Mouse (Mus musculus): ENCODE data around the gene Dkkl1. TPM values are rescaled to one million over a fixed set of nuclear protein-coding genes. Genes with fewer than 3 reads are reported as not detected.

Gene Dkkl1
- total and polyA plus RNA-seq, 3 experiments, result 9.2 to 32.0 TPM; not detected in 1

GRCm38 (mm10) chr7:45238723-45239496 lies 27.0 kb upstream of the Dkkl1 start, which contains the start of gene Cd37 (continued):
- TF ChIP-seq TCF12 (IDR thresholded peaks at IDR 0.05; ENCODE audit: low read depth, low read length) (no peak; the same call in 1 of the 2 replicates), ZKSCAN1 (IDR thresholded peaks at IDR 0.05; ENCODE audit: low read depth, low read length) (no peak), POLR2AphosphoS5 (IDR thresholded peaks at IDR 0.05; ENCODE audit: borderline replicate concordance, low read depth, low read length) (no peak)

DNA sequence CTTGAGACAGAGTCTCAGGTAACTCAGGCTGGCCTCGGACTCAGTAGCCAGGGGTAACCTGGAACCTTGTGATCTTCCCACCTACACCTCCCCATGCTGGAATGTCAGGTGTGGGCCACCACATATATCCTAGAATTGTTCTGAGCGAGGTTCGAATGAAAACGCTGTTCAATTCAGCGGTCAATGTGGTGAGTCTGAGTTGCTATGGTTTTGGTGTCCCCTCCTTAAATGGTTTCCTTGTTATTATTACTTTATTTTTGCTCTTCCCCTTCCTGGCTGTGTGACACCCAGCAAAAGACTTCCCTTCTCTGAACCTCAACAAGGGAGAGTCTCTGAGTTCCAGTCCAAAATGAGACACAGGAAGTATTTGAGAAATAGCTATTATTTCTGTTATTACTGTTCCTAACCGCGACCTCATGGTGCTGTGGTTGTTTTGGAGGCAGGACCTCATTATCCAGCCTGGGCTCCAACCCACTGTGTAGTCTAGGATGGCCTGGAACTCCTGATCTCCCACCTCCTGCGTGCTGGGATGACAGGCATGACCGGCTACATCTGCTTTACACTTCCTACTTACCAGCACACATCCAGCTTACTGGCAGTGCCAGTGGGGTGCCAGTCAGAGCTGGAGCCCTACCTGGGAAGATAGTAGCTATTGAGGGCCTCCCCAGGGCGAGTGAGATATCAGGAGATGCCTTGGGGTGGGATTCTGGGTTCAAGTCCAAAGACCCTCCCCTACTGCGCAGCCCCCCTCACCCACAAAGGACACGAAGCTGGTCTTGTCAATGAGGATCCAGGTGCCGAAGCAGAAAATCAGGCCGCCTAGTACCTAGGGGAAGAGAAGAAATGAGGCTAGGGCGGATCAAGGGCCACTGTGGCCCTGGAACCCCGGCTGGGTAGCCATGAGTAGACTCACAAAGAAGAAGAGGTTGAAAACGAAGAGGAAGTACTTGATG lies 26.1 kb upstream of the Dkkl1 start:
- peaks cover 0 to 11% of the 10 kb centered on the region in 2 experiments; a peak in 2 of 4 replicates for H3K36me3 ChIP-seq (ENCODE audit: control insufficient read depth in 1 of 2, insufficient read depth in 2 of 2, low read length in 2 of 2)
- peak overlapping the region; percentile 82 to 94 for H3K4me3 ChIP-seq (ENCODE audit: control insufficient read depth in 1 of 2, insufficient read depth in 1 of 2, low read depth in 2 of 2, low read length in 2 of 2)
- H3K9ac ChIP-seq (ENCODE audit: control insufficient read depth, low read depth, low read length, poor library complexity, severe bottlenecking), result peak overlapping the region; percentile 90
- H3K9me3 ChIP-seq (replicated peaks; ENCODE audit: insufficient read depth, low read length), result no peaks in the 10 kb centered on the region
- no peak for TF ChIP-seq TAL1 (IDR thresholded peaks at IDR 0.05; ENCODE audit: low read length)
- no peak for TF ChIP-seq TBP (IDR thresholded peaks at IDR 0.05; ENCODE audit: low read depth, low read length)
- no peak for TF ChIP-seq MAFK (IDR thresholded peaks at IDR 0.05; ENCODE audit: borderline replicate concordance, low read depth, low read length)
- TF ChIP-seq UBTF (IDR thresholded peaks at IDR 0.05; ENCODE audit: borderline replicate concordance, insufficient read depth, low read depth, low read length), result no peak
- peak in 1 of 2 experiments; percentile 14; a peak in 1 of 4 replicates for TF ChIP-seq EP300 (IDR thresholded peaks at IDR 0.05; ENCODE audit: low read depth in 1 of 2, low read length in 2 of 2)
- no peak for TF ChIP-seq BHLHE40 (IDR thresholded peaks at IDR 0.05; ENCODE audit: borderline replicate concordance, low read depth, low read length)
- 0 out of 2 replicates have a peak, but pooled peaks have one; percentile 32 for TF ChIP-seq HCFC1 (IDR thresholded peaks at IDR 0.05; ENCODE audit: low read depth, low read length)
- no peak for TF ChIP-seq MEF2A (IDR thresholded peaks at IDR 0.05; ENCODE audit: extremely low read depth, insufficient replicate concordance, low read depth, low read length, poor library complexity, severe bottlenecking)
- no peak for TF ChIP-seq ZC3H11A (IDR thresholded peaks at IDR 0.05; ENCODE audit: low read depth, low read length)
- no peak for TF ChIP-seq ZMIZ1 (IDR thresholded peaks at IDR 0.05; ENCODE audit: low read depth, low read length)
- TF ChIP-seq E2F4 (IDR thresholded peaks at IDR 0.05; ENCODE audit: borderline replicate concordance, low read depth, low read length), result no peak
- 0 out of 2 replicates have a peak, but pooled peaks have one; percentile 33 for TF ChIP-seq MYC (IDR thresholded peaks at IDR 0.05; ENCODE audit: low read depth, low read length)
- TF ChIP-seq GABPA (IDR thresholded peaks at IDR 0.05; ENCODE audit: low read depth, low read length), result no peak
- TF ChIP-seq CHD1 (IDR thresholded peaks at IDR 0.05; ENCODE audit: low read depth, low read length), result peak; percentile 69; the same call in 1 of the 2 replicates
- no peak for TF ChIP-seq CTCF (IDR thresholded peaks at IDR 0.05 in 2 of 3, conservative IDR thresholded peaks at IDR 0.05 in 1 of 3; ENCODE audit: control insufficient read depth in 1 of 3, insufficient read depth in 1 of 3, low read depth in 2 of 3, low read length in 3 of 3, poor library complexity in 1 of 3, severe bottlenecking in 1 of 3)
- TF ChIP-seq USF1 (IDR thresholded peaks at IDR 0.05; ENCODE audit: low read depth, low read length), result no peak
- TF ChIP-seq MAX (IDR thresholded peaks at IDR 0.05; ENCODE audit: low read length), result 0 out of 2 replicates have a peak, but pooled peaks have one; percentile 36
- TF ChIP-seq MXI1 (IDR thresholded peaks at IDR 0.05; ENCODE audit: low read depth, low read length), result peak; percentile 37; the same call in 1 of the 2 replicates
- no peak for TF ChIP-seq JUND (IDR thresholded peaks at IDR 0.05; ENCODE audit: low read depth, low read length)
- TF ChIP-seq ETS1 (IDR thresholded peaks at IDR 0.05; ENCODE audit: low read depth, low read length), result 0 out of 2 replicates have a peak, but pooled peaks have one; percentile 10
- no peaks in the 10 kb centered on the region; a peak in 1 of 4 replicates for H3K27me3 ChIP-seq (ENCODE audit: control insufficient read depth in 1 of 2, insufficient read depth in 2 of 2, low read length in 2 of 2)
- H3K4me1 ChIP-seq (ENCODE audit: control insufficient read depth in 1 of 2, insufficient read depth in 2 of 2, low read length in 2 of 2), result peaks cover 6 to 22% of the 10 kb centered on the region in 2 experiments
- H3K79me2 ChIP-seq (ENCODE audit: control insufficient read depth, insufficient read depth, low read length, poor library complexity), result peaks cover 4% of the 10 kb centered on the region
- peak overlapping the region; percentile 83 for H3K27ac ChIP-seq (ENCODE audit: control insufficient read depth, low read depth, low read length)
- peak; percentile 60 for DNase-seq (ENCODE audit: low read depth, low spot score)
